Mouse (Mus musculus) regulatory T cell (primary cell): ENCODE data around the gene Ddit4.

Experiments
- in situ Hi-C: fragments of 300-600 bp; cut with MboI, MseI; formaldehyde crosslinking; loops from one replicate; pipeline ENCODE4 v1.15.1; 2025; ENCODE audit warnings: high pct_unique_total_duplicates

Gene Ddit4

DNA sequence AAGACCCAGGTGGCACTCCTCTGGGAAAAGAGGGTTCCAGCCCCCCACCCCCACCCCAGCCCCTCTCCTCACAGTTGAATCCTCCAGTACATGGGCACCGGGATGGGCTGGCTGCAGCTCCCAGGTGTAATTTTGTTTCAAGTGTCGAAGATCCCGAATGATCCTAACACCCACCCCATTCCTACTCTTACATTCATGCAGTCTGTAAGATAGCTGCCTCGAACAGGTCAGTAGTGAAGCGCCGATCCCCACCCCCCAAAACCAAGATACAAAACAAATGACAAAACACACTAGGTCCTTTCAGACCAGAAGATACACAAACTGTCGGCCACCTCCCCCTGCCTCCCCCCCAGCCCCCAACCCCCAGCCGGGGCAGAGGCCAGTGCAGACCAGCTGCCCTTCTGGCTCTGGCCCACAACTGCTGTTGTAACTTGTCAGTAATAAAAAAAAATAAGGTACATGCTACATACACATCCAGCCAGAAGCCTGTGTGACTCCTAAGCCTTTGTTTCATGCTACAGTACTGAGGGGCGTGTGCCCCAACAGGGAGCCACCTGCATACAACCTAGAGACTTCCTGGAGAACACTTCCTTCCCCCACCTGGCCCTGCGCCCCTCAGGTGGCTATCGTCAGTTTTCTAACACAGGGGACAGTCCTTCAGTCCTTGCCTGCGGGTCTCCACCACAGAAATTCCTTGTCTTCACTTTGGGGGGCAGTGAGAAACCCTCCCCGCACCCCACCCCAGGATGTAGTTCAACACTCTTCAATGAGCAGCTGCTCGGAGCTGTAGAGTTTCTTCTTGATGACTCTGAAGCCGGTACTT, 1.6 kb downstream of the Ddit4 start:
- in situ Hi-C loops = loop anchor here (5.0 kb wide), 1 partner anchor 48 kb away; no protein-coding TSS in a partner anchor

DNA sequence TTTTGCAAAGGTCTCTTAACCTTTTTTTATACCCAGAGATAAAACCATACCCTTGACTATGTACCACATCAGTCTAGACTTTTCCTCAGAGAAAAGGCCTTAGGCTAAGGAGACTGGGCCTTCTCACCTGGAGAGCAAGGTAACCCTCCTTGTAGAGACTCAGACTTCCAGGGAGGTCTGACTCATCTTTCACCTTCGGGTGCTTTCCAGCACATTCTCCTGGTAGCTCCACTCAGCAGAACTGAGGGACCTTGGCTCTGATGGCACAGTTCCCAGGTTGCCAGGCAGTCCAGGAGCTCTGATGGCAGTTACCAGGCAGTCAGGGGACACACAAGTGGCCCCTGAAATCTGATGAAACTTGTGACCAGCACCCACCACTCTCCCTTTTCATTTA, 2.4 kb downstream of the Ddit4 start:
- in situ Hi-C loops = no loop called here

DNA sequence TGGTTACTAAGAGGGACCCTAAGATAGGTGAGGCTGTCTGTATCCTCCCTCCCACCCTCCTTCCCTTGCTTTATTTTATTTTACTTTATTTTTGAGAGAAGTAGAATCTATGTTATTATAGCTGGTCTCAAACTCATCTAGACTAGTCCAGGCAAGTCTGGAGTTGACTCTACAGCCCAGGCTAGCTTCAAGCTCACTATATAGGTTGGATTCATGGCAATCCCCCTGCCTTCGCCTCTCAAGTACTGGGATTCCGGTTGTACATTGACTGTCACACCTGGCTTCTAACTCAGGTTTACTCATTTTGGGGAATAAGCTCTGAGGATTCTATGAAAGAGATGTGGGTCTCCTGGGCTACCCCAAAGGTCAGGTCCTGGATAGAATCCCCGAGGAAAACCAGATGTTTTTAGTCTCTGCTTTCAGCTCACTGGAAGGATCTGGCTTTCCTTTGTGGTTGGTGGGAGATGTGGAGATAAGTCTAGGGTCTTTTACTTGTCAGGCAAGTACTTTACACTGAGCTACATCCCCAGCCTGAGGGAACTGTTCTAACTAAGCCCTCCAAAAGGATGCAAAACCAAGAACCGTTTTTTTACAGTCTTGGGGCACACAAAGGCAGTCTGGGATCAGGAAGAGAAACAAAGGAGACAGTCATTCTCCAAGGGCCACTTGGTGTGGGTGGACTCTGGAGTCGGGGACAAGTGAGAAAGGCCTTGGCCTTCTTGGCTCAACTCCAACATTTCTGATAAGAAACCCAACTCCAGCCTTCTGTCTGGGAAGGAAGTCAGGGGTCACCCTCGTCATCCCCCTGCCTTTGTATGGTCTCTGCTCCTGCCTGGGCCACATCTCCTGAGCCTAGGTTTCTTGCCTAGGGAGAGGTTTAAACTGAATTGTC, 3.0 kb downstream of the Ddit4 start:
- in situ Hi-C loops = no loop called here

DNA sequence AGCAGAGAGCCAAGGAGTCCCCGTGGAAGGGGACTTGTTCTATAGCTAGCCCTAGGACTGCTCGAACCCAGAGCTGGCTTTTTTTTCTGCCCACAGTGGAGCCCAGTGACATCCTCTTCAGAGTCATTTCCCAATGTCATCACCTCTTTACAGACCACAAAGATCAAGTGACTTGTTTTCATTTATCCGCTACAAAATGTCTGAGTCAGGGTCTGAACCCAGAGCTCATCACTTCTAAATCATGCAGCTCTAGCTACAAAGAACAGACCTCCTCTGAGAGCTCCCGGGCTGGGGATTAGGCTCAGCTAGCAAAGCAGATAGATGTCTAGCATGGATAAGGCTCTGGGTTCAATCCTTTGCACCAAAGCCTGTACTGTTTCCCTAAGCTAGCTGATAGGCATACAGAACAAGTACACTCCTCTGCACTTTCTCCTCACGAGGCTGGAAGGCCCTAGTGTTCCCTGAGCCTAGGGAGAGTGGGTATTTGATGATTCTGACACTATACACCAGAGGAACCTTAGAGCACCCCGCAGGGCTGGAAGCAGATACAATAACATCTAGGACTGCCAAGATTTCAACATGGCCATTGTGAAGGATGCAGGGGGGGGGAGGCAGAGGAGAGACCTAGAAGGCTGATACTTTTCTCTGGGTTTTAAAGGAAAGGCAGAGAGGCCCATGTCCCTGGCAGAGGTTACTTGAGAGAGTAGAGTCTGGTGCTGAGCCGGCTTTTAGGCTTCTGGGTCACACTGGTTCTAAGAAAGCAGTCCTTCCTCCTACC, 4.1 kb downstream of the Ddit4 start:
- in situ Hi-C loops = no loop called here

DNA sequence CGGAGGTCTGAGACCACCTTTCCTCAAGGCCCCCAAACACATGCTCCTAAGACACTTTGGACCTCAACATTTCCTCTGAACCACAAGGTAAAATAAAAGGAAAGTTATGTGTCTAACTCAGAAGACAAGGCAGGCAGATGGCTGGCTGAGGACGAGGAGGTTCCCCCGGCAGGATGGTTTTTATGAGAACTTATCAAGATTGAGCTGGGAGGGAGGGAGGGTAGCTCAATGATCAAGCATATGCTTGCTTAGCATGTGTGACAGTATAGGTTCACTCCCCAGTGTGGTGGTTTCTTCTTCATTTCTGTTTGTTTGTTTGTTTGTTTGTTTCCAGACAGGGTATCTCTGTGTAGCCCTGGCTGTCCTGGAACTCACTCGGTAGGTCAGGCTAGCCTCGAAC, 5.3 kb downstream of the Ddit4 start:
- in situ Hi-C loops = no loop called here

DNA sequence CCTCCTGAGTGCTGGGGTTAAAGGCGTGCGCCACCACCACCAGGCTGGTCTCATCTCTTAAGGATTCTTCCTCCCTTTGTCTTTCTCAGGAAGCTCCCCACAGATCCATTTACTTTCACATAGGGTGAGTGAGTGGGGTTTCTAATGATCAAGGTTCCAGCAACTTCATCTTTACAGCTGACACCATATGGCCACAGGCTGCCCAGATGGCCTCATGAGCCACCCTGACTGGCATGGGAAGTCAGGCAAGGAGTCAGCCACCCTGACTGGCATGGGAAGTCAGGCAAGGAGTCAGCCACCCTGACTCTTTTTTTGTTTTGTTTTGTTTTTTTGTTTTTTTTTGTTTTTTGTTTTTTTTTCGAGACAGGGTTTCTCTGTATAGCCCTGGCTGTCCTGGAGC, 6.2 kb downstream of the Ddit4 start:
- in situ Hi-C loops = no loop called here

DNA sequence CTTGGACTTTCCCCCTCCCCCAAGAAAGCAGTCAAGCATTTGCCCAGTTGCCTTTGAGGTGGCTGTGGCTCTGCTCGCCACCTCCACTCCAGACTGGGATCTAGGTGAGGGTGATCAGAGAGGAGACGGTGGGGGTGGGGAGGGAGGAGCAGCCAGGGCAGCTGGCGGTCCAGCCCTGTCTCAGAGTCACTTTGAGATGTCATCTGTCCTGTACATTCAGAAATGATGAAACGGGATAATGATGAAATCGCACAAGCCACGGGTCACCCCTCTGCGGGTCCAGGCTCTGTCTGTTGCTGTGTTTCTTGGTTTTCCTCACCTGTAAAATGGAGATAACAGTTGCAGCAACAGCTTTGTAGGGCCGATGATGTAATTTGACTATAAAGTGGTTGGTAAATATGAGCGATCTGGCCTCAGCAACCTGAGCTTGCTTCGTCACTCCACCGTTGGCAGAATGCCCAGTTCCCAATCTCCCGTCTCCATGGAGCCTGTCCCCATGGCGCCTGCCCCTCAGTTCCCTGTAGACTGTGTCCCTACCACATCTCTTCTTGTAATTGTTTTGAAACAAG, 8.1 kb downstream of the Ddit4 start:
- in situ Hi-C loops = no loop called here

DNA sequence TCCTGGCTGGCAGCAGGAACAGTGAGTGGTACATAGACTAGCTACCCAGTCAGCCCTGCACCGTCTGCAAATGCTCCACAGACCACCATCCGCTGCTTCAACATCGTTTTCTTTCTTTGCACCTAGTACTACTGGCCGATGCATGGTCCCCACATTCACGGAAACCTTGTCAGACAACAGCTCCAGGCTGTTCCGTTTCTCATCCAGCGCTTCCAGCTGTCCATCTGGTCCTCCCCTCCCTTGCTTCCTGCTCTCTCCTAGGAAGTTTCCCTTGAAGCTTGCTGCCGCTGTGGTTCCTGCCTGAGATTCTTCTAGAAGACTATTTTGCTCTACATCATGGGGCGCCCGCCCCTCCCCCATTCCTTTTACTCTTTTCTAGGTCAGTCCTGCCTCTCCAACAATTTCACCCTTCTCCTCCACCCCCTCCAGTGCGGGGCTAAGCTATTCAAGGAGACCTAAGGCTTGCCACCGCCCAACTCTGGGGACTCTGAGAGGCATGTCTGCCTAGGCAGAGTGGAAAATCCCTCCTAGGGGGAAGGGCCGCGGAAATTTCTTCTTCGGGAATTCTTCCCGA, 8.7 kb downstream of the Ddit4 start:
- in situ Hi-C loops = no loop called here

DNA sequence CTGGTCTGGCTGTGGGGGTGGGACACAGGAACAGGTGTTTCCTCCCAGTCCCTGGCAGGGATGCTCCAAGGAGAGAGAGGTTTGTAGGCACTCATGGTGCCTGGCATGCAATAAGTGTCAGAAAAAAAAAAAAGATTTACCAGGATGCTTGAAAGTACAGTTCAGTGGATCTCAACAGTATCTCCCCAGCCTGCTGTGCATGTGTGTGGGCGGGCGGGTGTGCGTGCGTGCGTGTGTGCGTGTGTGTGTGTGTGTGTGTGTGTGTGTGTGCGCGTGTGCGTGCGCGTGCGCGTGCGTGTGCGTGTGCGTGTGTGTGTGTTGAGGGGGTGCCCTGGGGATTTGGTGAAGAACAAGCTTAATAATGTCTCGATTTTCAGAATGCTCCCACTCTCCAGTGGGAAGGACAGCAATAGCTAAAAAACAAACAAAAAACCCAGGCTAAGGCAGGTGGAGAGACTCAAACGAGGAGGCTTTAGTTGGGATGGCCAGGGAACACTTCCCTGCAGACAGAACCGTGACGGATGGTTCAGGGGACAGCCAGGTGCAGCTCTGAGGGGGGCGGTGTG, 9.3 kb downstream of the Ddit4 start:
- in situ Hi-C loops = no loop called here

DNA sequence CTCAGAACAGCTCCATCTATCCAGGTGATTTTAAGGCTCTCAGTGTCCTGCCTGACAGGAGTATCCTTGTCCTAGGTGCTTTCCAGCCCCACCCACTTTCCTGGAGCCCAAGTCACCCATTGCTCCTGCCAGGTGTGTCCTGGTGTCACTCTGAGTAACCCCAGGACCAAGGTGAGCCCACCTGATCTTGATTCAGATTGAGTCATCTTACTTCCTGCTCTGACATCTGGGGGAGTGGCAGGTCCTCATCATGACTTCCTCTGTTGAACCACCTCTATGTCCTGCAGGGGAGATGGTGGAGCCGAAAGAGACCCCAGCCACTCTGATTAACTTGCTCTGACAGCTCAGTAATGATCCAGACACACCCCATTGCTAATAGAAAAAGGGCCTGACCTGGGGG, 12.6 kb downstream of the Ddit4 start:
- in situ Hi-C loops = no loop called here

DNA sequence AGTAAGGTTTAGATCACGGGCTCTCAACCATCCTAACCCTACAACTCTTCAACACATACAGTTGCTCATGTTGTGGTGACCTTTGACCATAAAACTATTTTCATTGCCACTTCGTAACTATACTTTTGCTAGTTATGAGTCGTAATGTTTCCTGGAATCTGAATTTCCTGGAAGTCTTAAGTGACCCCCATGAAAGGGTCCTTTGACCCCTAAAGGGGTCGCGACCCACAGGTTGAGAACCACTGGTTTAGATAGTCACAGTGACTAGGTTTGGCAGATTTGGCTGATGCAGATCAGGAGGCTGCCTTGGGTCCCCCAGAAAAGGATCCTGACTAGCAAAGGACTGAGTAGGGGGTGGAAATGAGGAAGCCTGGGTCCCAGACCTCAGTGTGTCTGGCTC, 13.0 kb downstream of the Ddit4 start:
- in situ Hi-C loops = no loop called here

DNA sequence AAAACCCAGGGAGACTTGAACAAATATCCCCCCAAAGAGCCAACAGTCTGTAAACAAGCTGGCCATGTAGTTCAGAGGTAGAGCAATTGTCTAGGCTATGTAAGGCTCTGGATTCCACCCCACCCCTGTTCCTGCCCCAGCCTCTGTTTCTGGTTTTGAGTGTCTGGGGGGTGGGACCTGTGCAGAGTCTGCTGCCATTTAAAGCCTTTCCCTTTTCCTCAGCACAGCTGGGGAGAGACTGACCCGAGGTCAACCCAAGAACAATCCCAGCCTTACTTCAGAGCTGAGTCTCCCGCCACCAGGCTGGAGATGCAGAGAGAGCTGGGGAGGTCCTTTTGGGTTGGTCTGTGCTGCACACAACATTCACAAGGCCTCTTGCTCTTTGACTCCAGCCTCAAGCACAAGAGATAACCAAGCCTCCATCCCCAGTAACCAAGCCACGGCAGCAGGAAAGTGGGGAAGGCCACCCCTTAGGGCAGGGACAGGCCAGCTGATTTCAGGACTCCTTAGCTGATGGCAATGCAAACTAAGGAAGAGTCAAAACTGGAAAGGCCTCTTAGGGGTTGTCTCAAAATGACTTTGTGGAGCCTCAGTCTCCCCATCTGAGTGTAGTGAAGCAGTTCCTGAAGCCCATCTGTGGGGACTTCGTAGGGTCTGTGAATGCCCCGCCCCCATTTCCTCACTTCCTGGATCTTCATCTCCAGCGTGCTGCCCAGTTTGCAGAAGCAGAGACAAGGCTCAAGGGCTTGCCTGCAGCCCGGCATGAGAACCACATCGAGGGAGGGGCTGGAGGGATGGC, 15.4 kb downstream of the Ddit4 start:
- in situ Hi-C loops = no loop called here

DNA sequence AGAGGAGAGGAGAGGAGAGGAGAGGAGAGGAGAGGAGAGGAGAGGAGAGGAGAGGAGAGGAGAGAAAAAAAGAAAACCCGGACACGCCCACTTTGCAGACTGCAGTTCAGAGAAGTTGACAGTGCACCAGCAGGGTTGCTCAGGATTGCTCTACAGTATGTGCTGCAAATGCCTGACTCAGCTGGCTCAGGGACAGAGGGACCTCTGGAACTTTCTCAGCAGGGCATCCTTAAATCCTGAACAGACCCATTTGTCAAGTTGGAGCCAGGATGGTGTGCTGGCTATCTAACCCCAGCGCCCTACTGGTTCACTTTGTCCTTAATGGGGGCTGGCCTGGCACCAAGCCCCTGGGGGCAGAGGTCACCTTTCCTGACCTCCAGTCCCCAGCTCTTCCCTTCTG, 17.6 kb downstream of the Ddit4 start:
- in situ Hi-C loops = no loop called here

DNA sequence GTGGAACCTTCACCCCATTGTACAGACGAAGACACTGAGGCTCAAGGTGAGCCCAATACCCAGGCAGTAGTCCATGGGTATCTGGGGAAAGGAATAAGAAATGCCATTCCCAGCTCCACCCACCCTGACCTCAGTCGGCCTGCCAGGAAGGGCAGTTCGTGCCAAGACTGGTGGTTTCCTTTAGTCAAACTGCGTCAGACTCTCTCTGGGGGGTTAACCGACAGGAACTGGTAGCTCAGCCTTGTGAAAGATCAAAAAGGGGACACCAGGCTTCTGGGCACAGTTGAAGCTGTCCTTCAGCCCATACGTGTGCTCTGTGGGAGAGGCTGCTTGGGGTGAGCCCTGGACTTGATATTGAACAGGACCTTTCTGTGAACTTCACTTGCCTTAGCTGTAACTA, 19.1 kb downstream of the Ddit4 start:
- in situ Hi-C loops = no loop called here

DNA sequence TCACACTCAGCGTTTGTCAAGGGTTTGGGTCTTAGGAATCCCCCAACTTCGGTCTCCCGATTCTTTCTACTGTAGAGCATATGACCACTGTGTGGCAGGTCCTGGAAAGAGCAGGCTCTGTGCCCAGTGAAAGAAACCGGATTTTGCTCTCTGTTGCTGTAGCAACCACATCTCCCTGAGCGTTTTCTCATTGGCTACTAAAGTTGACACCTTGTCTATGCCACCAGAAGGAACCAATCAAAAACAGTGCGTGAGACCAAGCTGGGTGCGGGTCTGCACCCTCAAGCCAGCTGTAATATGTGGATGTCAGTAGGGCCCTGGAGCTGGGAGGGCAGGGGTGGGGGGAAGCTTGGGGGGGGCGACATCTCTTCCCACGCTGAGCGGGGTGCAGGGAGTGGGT, 20.6 kb downstream of the Ddit4 start:
- in situ Hi-C loops = no loop called here

DNA sequence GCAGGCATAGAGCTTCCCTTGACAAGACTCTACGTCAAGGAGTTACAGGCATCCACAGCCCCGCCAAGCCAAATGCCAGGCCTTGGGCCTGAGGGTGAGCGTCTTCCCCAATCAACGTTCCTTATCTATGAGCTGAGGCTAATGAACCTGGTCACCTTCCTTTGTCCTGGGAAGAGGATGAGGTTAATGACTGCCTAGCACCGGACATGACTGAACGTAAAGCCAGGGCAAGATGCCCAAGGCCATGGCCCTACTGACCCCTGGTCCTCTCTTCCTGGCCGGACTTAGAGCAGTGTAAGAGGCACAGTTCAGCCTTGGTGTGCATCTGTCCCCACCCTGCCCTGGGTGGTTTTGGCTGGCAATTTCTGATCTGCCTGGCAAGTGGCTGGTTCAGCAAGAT, 22.4 kb downstream of the Ddit4 start:
- in situ Hi-C loops = no loop called here

DNA sequence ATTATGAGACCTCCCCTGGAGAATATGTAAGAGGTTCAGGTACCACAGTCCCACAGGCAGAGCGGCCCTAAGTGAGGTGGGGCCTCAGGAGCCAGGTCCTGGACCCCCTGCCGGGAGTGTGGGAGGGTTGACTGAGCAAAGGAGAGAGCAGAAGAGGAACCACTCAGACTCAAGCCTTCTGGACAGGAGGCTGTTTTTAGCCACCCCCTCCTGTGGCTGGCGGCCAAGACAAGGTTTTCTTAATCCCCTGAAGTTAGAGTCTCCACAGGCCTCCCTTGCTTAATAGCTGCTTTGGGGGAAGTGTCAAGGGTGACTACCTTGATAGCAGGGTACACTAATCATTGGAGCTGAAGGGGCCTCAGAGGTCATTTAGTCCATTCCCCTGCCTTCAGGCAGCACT, 27.3 kb downstream of the Ddit4 start:
- in situ Hi-C loops = loop anchor here (25.0 kb wide), 1 partner anchor 813 kb away; no protein-coding TSS in a partner anchor

DNA sequence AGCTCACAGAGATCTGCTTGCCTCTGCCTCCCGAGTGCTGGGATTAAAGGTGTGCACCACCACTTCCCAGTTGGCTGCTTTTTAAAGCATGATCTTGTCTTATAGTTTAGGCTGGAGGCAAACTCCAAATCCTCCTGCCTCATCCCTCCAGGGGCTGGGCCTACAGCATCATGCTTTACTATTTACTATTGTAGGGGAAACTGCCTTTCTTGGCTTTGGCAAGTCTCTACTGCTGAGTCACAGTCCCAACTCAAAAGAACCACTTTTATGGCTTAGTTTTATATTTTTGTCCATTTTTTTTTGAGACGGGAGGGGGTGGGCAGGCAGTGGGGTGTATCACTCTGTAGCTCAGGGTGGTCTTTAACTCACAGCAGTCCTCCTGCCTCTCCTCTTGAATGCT, 28.1 kb downstream of the Ddit4 start:
- in situ Hi-C loops = loop anchor here (25.0 kb wide), 1 partner anchor 814 kb away; no protein-coding TSS in a partner anchor

DNA sequence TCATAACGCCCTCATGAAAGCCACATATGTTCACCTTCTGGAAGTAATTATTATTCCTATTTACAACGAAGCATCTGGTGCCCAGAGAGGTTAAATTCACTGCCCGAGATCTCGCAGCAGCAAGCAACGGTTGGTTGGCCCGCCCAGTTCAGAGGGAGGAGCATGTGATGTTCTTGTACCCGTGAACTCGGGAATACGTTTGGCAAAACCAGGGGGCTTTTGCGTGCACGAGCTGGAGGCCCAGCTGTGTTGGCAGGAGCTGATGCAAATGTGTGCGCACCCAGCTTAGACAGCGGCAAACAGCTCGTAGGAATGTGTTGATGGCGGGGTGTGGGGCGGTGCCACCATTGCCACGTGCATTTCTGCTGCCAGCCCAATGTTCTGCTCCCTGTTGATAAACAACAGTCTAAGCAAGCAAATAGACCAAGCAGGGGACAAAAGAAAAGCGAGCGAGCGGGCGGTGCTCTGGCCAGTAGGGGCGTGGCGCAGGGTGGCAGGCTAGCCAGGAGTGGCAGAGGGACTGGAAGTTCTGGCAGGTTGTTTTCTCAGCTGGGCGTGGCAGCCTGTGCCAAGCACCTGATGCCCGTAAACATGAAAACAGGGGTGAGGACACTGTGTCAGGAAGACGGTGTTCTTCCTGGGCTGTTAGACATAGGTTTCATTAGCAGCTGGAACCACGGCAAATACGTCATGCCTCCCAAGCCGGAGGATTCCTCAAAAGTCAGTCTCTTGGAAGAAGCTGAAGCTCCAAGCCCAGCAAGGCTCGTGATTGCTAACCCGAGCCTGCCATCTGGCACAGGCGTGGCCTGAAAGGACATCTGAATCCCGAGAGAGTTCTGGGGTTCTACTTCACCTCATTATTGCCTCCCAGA, 30.6 kb downstream of the Ddit4 start:
- in situ Hi-C loops = loop anchor here (25.0 kb wide), 1 partner anchor 816 kb away; no protein-coding TSS in a partner anchor
